Mouse (Mus musculus) neural tube, embryonic 13.5 days (tissue): ENCODE data around the gene Tstd1. TPM values are rescaled to one million over a fixed set of nuclear protein-coding genes. Genes with fewer than 3 reads are reported as not detected.

Source experiments
- ATAC-seq: fragments of 200-750 bp; cut with Nextera tagmentation; 2 replicates; pipeline ENCODE4 v1.8.0; 2017; ENCODE audit warnings: low read depth, mild to moderate bottlenecking, moderate TSS enrichment, moderate library complexity
- H3K27ac ChIP-seq: fragments of 300-500 bp; sonication (generic); replicated peaks from 2 replicates; pipeline ENCODE4 v1.5.1; 2015; ENCODE audit warnings: moderate library complexity, mild to moderate bottlenecking, inconsistent platforms
- H3K27me3 ChIP-seq: fragments of 300-500 bp; sonication (generic); 2 replicates; pipeline ENCODE4 v1.6.1; 2015; ENCODE audit warnings: mild to moderate bottlenecking, inconsistent platforms
- H3K36me3 ChIP-seq: fragments of 300-500 bp; sonication (generic); 2 replicates; pipeline ENCODE4 v1.6.1; 2015; ENCODE audit warnings: mild to moderate bottlenecking, inconsistent platforms
- H3K4me1 ChIP-seq: fragments of 300-500 bp; sonication (generic); replicated peaks from 2 replicates; pipeline ENCODE4 v1.6.1; 2015; ENCODE audit warnings: inconsistent platforms
- H3K4me2 ChIP-seq: fragments of 300-500 bp; sonication (generic); 2 replicates; pipeline ENCODE4 v1.6.1; 2015; ENCODE audit warnings: inconsistent platforms, mild to moderate bottlenecking, moderate library complexity
- H3K4me3 ChIP-seq: fragments of 300-500 bp; sonication (generic); 2 replicates; pipeline ENCODE4 v1.5.1; 2015; ENCODE audit warnings: mild to moderate bottlenecking, inconsistent platforms
- H3K9ac ChIP-seq: fragments of 300-500 bp; sonication (generic); 2 replicates; pipeline ENCODE4 v1.6.1; 2015; ENCODE audit warnings: moderate library complexity, mild to moderate bottlenecking, inconsistent platforms
- H3K9me3 ChIP-seq: fragments of 300-500 bp; sonication (generic); 2 replicates; pipeline ENCODE4 v1.6.1; 2016; ENCODE audit warnings: inconsistent platforms
- WGBS: fragments of 180-500 bp; shearing (Covaris S2); methylation state at CpG from one replicate; pipeline ENCODE4 v1.1.7; 2015; 5-methylcytosine and 5-hydroxymethylcytosine counted together
- polyA plus RNA-seq: library from polyadenylated mRNA; unstranded; fragments of >200 nt; fragmentation: Nextera tagmentation; extraction: Ambion mirVana; gene quantifications from 2 replicates; pipeline ENCODE4 v1.2.1, GENCODE M21; 2015

The Tstd1 gene
- polyA plus RNA-seq, 1 experiment from 2014 or later, result 8.5 TPM

GRCm38 (mm10) chr1:171441466-171442412, 23.1 kb downstream of the Tstd1 start:
- H3K4me2 ChIP-seq, result no peak overlapping the region
- H3K27ac ChIP-seq, result peak overlapping the region; percentile 46; the same call in 1 of the 2 replicates
- H3K9me3 ChIP-seq, result 0 out of 2 replicates have a peak, but pooled peaks cover 4% of the 10 kb centered on the region
- H3K9ac ChIP-seq, result no peak overlapping the region
- peaks cover 23% of the 10 kb centered on the region for H3K4me1 ChIP-seq
- H3K27me3 ChIP-seq, result peaks cover 34% of the 10 kb centered on the region
- no peak for ATAC-seq
- no peaks in the 10 kb centered on the region for H3K36me3 ChIP-seq
- H3K4me3 ChIP-seq, result no peak overlapping the region
- 65% methylated on average over 7 of the region's 7 CpGs for WGBS

DNA sequence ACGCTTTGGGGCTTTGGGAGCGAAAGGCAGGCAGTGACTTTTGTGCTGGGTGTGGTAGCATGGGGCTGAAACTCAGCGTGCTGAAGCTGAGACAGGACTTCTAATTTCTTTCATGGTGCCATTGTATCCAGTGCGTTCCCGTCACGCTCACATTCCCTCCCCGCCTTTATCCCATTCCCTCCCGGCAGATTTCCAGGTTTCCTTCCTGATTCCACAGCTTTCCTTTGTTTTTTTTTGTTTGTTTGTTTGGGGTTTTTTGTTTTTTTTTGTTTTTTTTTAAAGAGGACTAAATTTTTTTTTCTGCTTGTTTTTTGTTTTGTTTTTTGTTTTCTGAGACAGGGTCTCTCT, 23.7 kb downstream of the Tstd1 start:
- H3K36me3 ChIP-seq, result no peaks in the 10 kb centered on the region
- no peak for ATAC-seq
- no peak overlapping the region for H3K27ac ChIP-seq
- H3K4me2 ChIP-seq, result no peak overlapping the region
- 0 out of 2 replicates have a peak, but pooled peaks cover 4% of the 10 kb centered on the region for H3K9me3 ChIP-seq
- peaks cover 27% of the 10 kb centered on the region for H3K27me3 ChIP-seq
- H3K4me3 ChIP-seq, result no peak overlapping the region
- peaks cover 20% of the 10 kb centered on the region for H3K4me1 ChIP-seq
- 71% methylated on average over 8 of the region's 8 CpGs for WGBS
- no peak overlapping the region for H3K9ac ChIP-seq

GRCm38 (mm10) chr1:171445050-171445449, 26.4 kb downstream of the Tstd1 start:
- WGBS, result 90% methylated on average over 5 of the region's 5 CpGs
- no peak overlapping the region for H3K4me2 ChIP-seq
- no peak overlapping the region for H3K4me3 ChIP-seq
- peaks cover under 1% of the 10 kb centered on the region for H3K27me3 ChIP-seq
- ATAC-seq, result no peak
- H3K9ac ChIP-seq, result no peak overlapping the region
- H3K9me3 ChIP-seq, result 0 out of 2 replicates have a peak, but pooled peaks cover 4% of the 10 kb centered on the region
- H3K27ac ChIP-seq, result no peak overlapping the region
- H3K36me3 ChIP-seq, result no peaks in the 10 kb centered on the region
- H3K4me1 ChIP-seq, result no peaks in the 10 kb centered on the region

DNA sequence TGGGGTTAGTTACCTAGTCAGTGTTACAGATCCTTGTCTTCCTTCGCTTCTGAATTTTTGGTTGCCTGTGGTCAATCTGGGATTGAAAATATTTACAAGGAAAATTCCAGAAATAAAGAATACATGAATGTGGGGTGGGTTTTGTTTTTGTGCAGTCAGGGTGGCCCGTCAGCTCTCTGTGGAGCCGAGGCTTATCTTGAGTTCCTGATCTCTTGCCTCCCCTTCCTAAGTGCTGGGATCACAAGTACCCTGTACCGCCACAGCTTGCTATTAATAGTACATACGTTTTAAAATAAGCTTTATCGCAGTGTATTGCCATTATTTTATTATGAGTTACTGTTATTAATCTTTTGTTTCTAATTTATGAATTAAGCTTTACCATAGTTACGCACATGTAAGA, 28.2 kb downstream of the Tstd1 start:
- no peak overlapping the region for H3K4me3 ChIP-seq
- no peak overlapping the region for H3K4me2 ChIP-seq
- H3K9ac ChIP-seq, result no peak overlapping the region
- WGBS, result 87% methylated on average over 7 of the region's 7 CpGs
- no peak for ATAC-seq
- H3K9me3 ChIP-seq, result 0 out of 2 replicates have a peak, but pooled peaks cover 4% of the 10 kb centered on the region
- no peaks in the 10 kb centered on the region for H3K27me3 ChIP-seq
- H3K4me1 ChIP-seq, result no peaks in the 10 kb centered on the region
- H3K36me3 ChIP-seq, result no peaks in the 10 kb centered on the region
- no peak overlapping the region for H3K27ac ChIP-seq

DNA sequence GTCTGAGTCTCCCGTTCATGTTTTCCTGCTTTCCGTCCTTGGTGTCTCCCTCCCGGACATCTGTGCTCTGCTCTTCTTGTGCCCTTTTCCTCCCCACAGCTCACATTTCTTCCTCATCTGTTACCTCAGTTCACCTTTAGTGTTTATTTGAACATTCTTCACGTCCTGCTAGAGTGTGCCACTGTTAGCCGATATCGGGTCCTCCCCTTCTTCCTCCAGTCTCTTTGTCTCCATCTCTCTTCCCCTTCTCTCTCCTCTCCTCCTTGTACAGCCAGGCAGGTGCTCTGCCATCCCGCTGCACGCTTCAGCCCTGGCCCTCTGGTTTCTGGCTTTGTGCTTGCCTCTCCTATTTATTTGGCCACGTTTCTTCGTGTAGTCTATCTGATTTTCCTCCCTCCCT, 29.0 kb downstream of the Tstd1 start:
- H3K4me2 ChIP-seq, result no peak overlapping the region
- H3K9me3 ChIP-seq, result 0 out of 2 replicates have a peak, but pooled peaks cover 4% of the 10 kb centered on the region
- H3K27ac ChIP-seq, result no peak overlapping the region
- WGBS, result 78% methylated on average over 10 of the region's 10 CpGs
- no peaks in the 10 kb centered on the region for H3K27me3 ChIP-seq
- no peaks in the 10 kb centered on the region for H3K4me1 ChIP-seq
- no peak overlapping the region for H3K9ac ChIP-seq
- ATAC-seq, result no peak
- no peaks in the 10 kb centered on the region for H3K36me3 ChIP-seq
- H3K4me3 ChIP-seq, result no peak overlapping the region

GRCm38 (mm10) chr1:171450062-171450461, 31.4 kb downstream of the Tstd1 start:
- Histone ChIP-seq H3K27ac (no peak overlapping the region), H3K4me3 (no peak overlapping the region), H3K4me1 (no peaks in the 10 kb centered on the region), H3K9ac (no peak overlapping the region), H3K9me3 (no peaks in the 10 kb centered on the region), H3K4me2 (no peak overlapping the region), H3K36me3 (no peaks in the 10 kb centered on the region), H3K27me3 (no peaks in the 10 kb centered on the region)
- ATAC-seq, result no peak
- WGBS, result 85% methylated on average over 11 of the region's 11 CpGs

GRCm38 (mm10) chr1:171451001-171451400, 32.3 kb downstream of the Tstd1 start:
- Histone ChIP-seq H3K27ac (no peak overlapping the region), H3K36me3 (no peaks in the 10 kb centered on the region), H3K4me3 (no peak overlapping the region), H3K4me2 (no peak overlapping the region), H3K4me1 (no peaks in the 10 kb centered on the region), H3K9ac (no peak overlapping the region), H3K27me3 (no peaks in the 10 kb centered on the region), H3K9me3 (no peaks in the 10 kb centered on the region)
- no peak for ATAC-seq
- WGBS, result 90% methylated on average over 10 of the region's 10 CpGs

GRCm38 (mm10) chr1:171452522-171452921, 33.9 kb downstream of the Tstd1 start:
- no peak overlapping the region for H3K4me2 ChIP-seq
- no peak for ATAC-seq
- H3K36me3 ChIP-seq, result no peaks in the 10 kb centered on the region
- H3K9ac ChIP-seq, result no peak overlapping the region
- H3K9me3 ChIP-seq, result no peaks in the 10 kb centered on the region
- 85% methylated on average over 5 of the region's 5 CpGs for WGBS
- H3K27me3 ChIP-seq, result no peaks in the 10 kb centered on the region
- no peak overlapping the region for H3K27ac ChIP-seq
- no peaks in the 10 kb centered on the region for H3K4me1 ChIP-seq
- no peak overlapping the region for H3K4me3 ChIP-seq

GRCm38 (mm10) chr1:171452923-171453322, 34.3 kb downstream of the Tstd1 start:
- 86% methylated on average over 5 of the region's 5 CpGs for WGBS
- H3K27ac ChIP-seq, result no peak overlapping the region
- no peak for ATAC-seq
- no peaks in the 10 kb centered on the region for H3K36me3 ChIP-seq
- H3K4me2 ChIP-seq, result no peak overlapping the region
- no peaks in the 10 kb centered on the region for H3K9me3 ChIP-seq
- H3K4me3 ChIP-seq, result no peak overlapping the region
- H3K9ac ChIP-seq, result no peak overlapping the region
- H3K27me3 ChIP-seq, result no peaks in the 10 kb centered on the region
- H3K4me1 ChIP-seq, result no peaks in the 10 kb centered on the region

DNA sequence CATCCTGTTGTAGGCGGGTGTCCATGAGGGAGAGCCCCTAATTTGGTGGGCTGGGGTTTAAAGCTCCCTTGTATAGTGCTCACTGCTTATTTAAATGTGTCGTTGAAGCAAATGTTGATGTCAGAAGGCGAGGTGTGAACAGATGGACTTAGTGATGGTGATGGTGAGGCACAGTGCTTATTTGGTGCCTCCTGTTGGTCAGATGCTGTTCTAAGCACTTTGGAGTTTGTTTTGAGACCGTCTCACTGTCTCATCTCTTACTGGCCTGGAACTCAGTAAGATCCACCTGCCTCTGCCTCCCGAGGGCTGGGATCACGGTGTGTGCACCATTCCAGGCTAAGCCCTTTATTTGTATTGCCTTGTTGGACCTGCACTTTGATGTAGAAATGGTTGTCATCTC, 36.3 kb downstream of the Tstd1 start:
- Histone ChIP-seq H3K9ac (no peak overlapping the region), H3K27ac (no peak overlapping the region), H3K4me3 (no peak overlapping the region), H3K4me2 (no peak overlapping the region), H3K9me3 (no peaks in the 10 kb centered on the region), H3K27me3 (no peaks in the 10 kb centered on the region), H3K36me3 (no peaks in the 10 kb centered on the region), H3K4me1 (peaks cover 5% of the 10 kb centered on the region)
- no peak for ATAC-seq
- WGBS, result 89% methylated on average over 6 of the region's 6 CpGs

- WGBS, result 98% methylated on average over 1 of the region's 1 CpGs
- Histone ChIP-seq H3K27me3 (no peaks in the 10 kb centered on the region), H3K36me3 (no peaks in the 10 kb centered on the region), H3K9ac (no peak overlapping the region), H3K4me1 (peaks cover 10% of the 10 kb centered on the region), H3K9me3 (no peaks in the 10 kb centered on the region), H3K27ac (no peak overlapping the region), H3K4me2 (no peak overlapping the region), H3K4me3 (no peak overlapping the region)
- no peak for ATAC-seq
These were observed 38.9 kb downstream of the Tstd1 start for GRCm38 (mm10) chr1:171457568-171457967.

GRCm38 (mm10) chr1:171459791-171460190, 41.1 kb downstream of the Tstd1 start:
- H3K27ac ChIP-seq, result no peak overlapping the region
- H3K27me3 ChIP-seq, result no peaks in the 10 kb centered on the region
- WGBS, result 59% methylated on average over 5 of the region's 5 CpGs
- ATAC-seq, result no peak
- no peaks in the 10 kb centered on the region for H3K36me3 ChIP-seq
- H3K9ac ChIP-seq, result no peak overlapping the region
- H3K4me2 ChIP-seq, result no peak overlapping the region
- peaks cover 10% of the 10 kb centered on the region for H3K4me1 ChIP-seq
- H3K9me3 ChIP-seq, result no peaks in the 10 kb centered on the region
- H3K4me3 ChIP-seq, result no peak overlapping the region
